Mouse (Mus musculus) kidney, embryonic 14.5 days (tissue): ENCODE measurements around the gene Bcl9l. TPM values are rescaled to one million over a fixed set of nuclear protein-coding genes. Genes with fewer than 3 reads are reported as not detected.

ENCODE experiments used
- ATAC-seq: fragments of 200-750 bp; cut with Nextera tagmentation; 2 replicates; pipeline ENCODE4 v1.8.0; 2017; ENCODE audit warnings: moderate number of reproducible peaks, mild to moderate bottlenecking, moderate TSS enrichment, moderate library complexity; ENCODE audit not compliant: low FRiP score, low TSS enrichment
- H3K27ac ChIP-seq: fragments of 300-500 bp; sonication (generic); 2 replicates; pipeline ENCODE4 v1.5.1; 2014; ENCODE audit warnings: low read depth, mild to moderate bottlenecking, low read length, moderate library complexity, mixed read lengths
- H3K27me3 ChIP-seq: fragments of 300-500 bp; sonication (generic); 2 replicates; pipeline ENCODE4 v1.6.1; 2014; ENCODE audit warnings: mild to moderate bottlenecking, low read length; ENCODE audit not compliant: control insufficient read depth, insufficient read depth
- H3K36me3 ChIP-seq: fragments of 300-500 bp; sonication (generic); 2 replicates; pipeline ENCODE4 v1.6.1; 2014; ENCODE audit warnings: low read length, mixed read lengths; ENCODE audit not compliant: control insufficient read depth, insufficient read depth
- H3K4me1 ChIP-seq: fragments of 300-500 bp; sonication (generic); 2 replicates; pipeline ENCODE4 v1.6.1; 2014; ENCODE audit warnings: low read length, mixed read lengths; ENCODE audit not compliant: control insufficient read depth, insufficient read depth
- H3K4me2 ChIP-seq: fragments of 300-500 bp; sonication (generic); replicated peaks from 2 replicates; pipeline ENCODE4 v1.6.1; 2014; ENCODE audit warnings: low read depth, mild to moderate bottlenecking, low read length
- H3K4me3 ChIP-seq: fragments of 300-500 bp; sonication (generic); 2 replicates; pipeline ENCODE4 v1.5.1; 2014; ENCODE audit warnings: mild to moderate bottlenecking, low read length
- H3K9ac ChIP-seq: fragments of 300-500 bp; sonication (generic); 2 replicates; pipeline ENCODE4 v1.6.1; 2014; ENCODE audit warnings: low read depth, mild to moderate bottlenecking, low read length, moderate library complexity
- H3K9me3 ChIP-seq: fragments of 300-500 bp; sonication (generic); 2 replicates; pipeline ENCODE4 v1.6.1; 2016; ENCODE audit warnings: low read length; ENCODE audit not compliant: control insufficient read depth
- WGBS: fragments of 180-500 bp; shearing (Covaris S2); extraction: QIAGEN DNeasy Blood & Tissue Kit; methylation state at CpG from one replicate; pipeline ENCODE4 v1.1.7; 2014; 5-methylcytosine and 5-hydroxymethylcytosine counted together
- polyA plus RNA-seq: library from polyadenylated mRNA; unstranded; fragments of >200 nt; fragmentation: Nextera tagmentation; extraction: Ambion mirVana; gene quantifications from 2 replicates; pipeline ENCODE4 v1.2.1, GENCODE M21; 2014

Bcl9l gene
- polyA plus RNA-seq, 1 experiment from 2014 or later: 14.5 TPM

DNA sequence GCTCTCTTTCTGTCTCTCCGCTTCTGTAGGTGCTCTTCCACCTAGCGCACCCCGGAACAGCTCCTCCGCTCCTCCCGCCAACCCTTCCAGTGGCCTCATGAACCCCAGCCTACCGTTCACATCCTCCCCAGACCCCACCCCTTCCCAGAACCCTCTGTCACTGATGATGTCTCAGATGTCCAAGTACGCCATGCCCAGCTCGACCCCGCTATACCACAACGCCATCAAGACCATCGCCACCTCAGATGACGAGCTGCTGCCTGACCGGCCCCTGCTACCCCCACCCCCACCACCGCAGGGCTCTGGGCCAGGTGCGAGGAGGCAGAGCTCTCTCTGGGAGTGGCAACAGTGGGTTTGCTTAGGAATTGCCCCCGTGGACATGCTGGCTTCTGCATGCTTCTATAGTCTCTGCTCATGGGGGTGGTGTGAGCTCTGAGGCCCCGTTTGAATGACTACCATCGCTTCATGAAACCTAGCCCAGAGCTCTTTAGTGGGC lies 25.5 kb downstream of the Bcl9l start:
- 82% methylated on average over 18 of the region's 18 CpGs for WGBS
- Histone ChIP-seq H3K9me3 (no peaks in the 10 kb centered on the region), H3K4me2 (no peak overlapping the region), H3K9ac (no peak overlapping the region), H3K27ac (no peak overlapping the region), H3K4me3 (no peak overlapping the region), H3K4me1 (peaks cover 22% of the 10 kb centered on the region), H3K27me3 (no peaks in the 10 kb centered on the region), H3K36me3 (peaks cover 51% of the 10 kb centered on the region)
- ATAC-seq: no peak

DNA sequence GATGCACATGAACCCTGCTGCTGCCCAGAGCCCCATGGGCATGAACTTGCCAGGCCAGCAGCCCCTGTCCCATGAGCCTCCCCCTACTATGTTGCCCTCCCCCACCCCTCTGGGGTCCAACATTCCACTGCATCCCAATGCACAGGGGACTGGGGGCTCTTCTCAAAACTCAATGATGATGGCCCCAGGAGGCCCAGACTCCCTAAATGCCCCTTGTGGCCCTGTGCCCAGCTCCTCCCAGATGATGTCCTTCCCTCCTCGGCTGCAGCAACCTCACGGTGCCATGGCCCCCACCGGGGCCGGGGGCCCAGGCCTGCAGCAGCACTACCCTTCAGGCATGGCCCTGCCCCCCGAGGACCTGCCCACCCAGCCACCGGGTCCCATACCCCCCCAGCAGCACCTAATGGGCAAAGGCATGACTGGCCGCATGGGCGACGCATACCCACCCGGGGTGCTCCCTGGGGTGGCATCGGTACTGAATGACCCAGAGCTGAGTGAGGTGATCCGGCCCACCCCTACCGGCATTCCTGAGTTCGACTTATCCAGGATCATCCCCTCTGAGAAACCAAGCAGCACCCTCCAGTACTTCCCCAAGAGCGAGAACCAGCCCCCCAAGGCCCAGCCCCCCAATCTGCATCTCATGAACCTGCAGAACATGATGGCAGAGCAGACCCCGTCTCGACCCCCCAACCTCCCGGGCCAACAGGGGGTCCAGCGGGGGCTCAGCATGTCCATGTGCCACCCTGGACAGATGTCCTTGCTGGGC lies 26.3 kb downstream of the Bcl9l start:
- no peaks in the 10 kb centered on the region for H3K9me3 ChIP-seq
- ATAC-seq: no peak
- peaks cover 44% of the 10 kb centered on the region for H3K36me3 ChIP-seq
- peaks cover 22% of the 10 kb centered on the region for H3K4me1 ChIP-seq
- no peak overlapping the region for H3K4me3 ChIP-seq
- H3K9ac ChIP-seq: peak overlapping the region; percentile 31; the same call in 1 of the 2 replicates
- WGBS: 87% methylated on average over 19 of the region's 19 CpGs
- H3K27ac ChIP-seq: no peak overlapping the region
- peak overlapping the region; percentile 48 for H3K4me2 ChIP-seq
- H3K27me3 ChIP-seq: no peaks in the 10 kb centered on the region

GRCm38 (mm10) chr9:44509487-44510354 lies 27.1 kb downstream of the Bcl9l start:
- Histone ChIP-seq H3K4me1 (peaks cover 21% of the 10 kb centered on the region), H3K4me2 (peak overlapping the region; percentile 48), H3K27me3 (no peaks in the 10 kb centered on the region), H3K4me3 (peak overlapping the region; percentile 28), H3K27ac (no peak overlapping the region), H3K36me3 (peaks cover 44% of the 10 kb centered on the region), H3K9ac (peak overlapping the region; percentile 31; the same call in 1 of the 2 replicates), H3K9me3 (no peaks in the 10 kb centered on the region)
- ATAC-seq: peak; percentile 24; the same call in 1 of the 2 replicates
- 16% methylated on average over 26 of the region's 27 CpGs for WGBS

DNA sequence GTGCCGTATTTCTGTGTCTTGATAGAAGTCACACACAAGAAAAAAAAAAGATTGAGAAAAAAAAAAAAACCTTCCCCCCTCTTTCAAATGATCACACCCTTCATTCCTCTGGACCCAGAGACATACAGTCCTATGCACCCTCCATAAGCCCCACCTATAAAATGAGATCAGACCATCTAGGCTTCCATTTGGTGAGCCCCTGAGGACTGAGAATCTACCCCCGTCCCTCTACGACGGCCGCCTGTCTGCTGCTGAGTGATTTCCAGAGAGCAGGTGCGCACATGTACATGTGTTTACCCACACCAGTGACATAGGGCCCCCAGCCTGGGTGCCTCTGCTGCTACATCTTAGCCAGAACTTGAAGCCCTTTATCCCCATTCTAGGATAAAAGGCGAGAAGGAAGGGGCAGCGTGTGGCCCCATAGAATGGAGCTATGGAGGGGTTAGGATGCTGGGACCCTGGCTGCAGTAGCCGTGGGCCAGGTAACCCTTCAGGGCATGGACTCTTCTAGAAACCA lies 27.8 kb downstream of the Bcl9l start:
- Histone ChIP-seq H3K9me3 (no peaks in the 10 kb centered on the region), H3K9ac (no peak overlapping the region), H3K27ac (no peak overlapping the region), H3K4me2 (no peak overlapping the region; the same call in 1 of the 2 replicates), H3K36me3 (peaks cover 40% of the 10 kb centered on the region), H3K4me1 (peaks cover 18% of the 10 kb centered on the region), H3K27me3 (no peaks in the 10 kb centered on the region), H3K4me3 (no peak overlapping the region)
- WGBS: 38% methylated on average over 9 of the region's 9 CpGs
- no peak for ATAC-seq

DNA sequence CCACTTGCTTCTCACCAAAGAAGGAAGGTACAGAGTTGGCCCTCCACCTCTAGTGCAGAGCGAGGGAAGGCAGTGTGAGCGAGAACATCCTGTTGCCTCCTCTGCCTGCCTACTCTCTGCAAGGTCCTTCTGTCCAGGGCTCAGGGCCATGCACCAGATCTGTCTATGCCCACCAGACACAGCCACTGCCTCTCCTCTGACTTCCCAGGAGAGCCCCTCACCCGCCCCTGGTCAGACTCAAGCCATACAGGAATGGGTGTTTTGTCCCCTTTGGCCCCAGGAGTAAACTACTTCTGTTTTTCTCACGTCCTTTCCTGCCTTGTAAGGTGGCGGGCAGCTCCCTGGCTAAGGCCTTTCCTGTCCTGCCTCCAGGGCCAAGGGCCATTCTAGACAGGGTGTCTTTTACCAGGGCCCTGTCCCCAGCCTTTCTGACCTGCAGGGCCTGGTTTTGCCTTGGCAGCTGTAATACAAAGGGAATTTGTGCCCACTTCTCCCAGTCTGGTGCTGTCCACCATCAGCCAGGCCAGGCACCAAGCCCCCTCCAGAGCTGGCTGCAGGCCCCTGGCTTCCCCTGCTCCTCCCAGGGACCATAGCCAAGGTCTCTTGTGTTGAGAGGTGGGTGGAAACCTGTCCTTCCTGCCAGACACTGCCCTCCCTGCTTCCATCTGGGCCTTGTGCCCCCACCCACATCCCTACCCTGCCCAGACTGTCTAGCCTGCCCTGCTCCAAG lies 28.4 kb downstream of the Bcl9l start:
- Histone ChIP-seq H3K27ac (no peak overlapping the region), H3K4me2 (no peak overlapping the region), H3K27me3 (no peaks in the 10 kb centered on the region), H3K4me1 (peaks cover 18% of the 10 kb centered on the region), H3K4me3 (no peak overlapping the region), H3K36me3 (peaks cover 34% of the 10 kb centered on the region), H3K9ac (no peak overlapping the region), H3K9me3 (no peaks in the 10 kb centered on the region)
- 0 out of 2 replicates have a peak, but pooled peaks have one; percentile 6 for ATAC-seq
- 62% methylated on average over 5 of the region's 5 CpGs for WGBS

- ATAC-seq: no peak
- 66% methylated on average over 9 of the region's 9 CpGs for WGBS
- H3K27ac ChIP-seq: no peak overlapping the region
- no peaks in the 10 kb centered on the region for H3K9me3 ChIP-seq
- H3K4me1 ChIP-seq: peaks cover 18% of the 10 kb centered on the region
- H3K4me3 ChIP-seq: no peak overlapping the region
- 0 out of 2 replicates have a peak overlapping the region, but pooled peaks have one; percentile 7 for H3K9ac ChIP-seq
- H3K4me2 ChIP-seq: no peak overlapping the region
- H3K36me3 ChIP-seq: peaks cover 23% of the 10 kb centered on the region
- H3K27me3 ChIP-seq: no peaks in the 10 kb centered on the region
Measured at GRCm38 (mm10) chr9:44511935-44512716, 29.5 kb downstream of the Bcl9l start.

GRCm38 (mm10) chr9:44512717-44513003 lies 30.0 kb downstream of the Bcl9l start:
- peaks cover 17% of the 10 kb centered on the region for H3K36me3 ChIP-seq
- H3K4me3 ChIP-seq: no peak overlapping the region
- H3K4me1 ChIP-seq: peaks cover 18% of the 10 kb centered on the region
- 60% methylated on average over 3 of the region's 3 CpGs for WGBS
- H3K27me3 ChIP-seq: no peaks in the 10 kb centered on the region
- H3K9me3 ChIP-seq: no peaks in the 10 kb centered on the region
- no peak overlapping the region for H3K27ac ChIP-seq
- ATAC-seq: no peak
- H3K4me2 ChIP-seq: no peak overlapping the region
- no peak overlapping the region for H3K9ac ChIP-seq

DNA sequence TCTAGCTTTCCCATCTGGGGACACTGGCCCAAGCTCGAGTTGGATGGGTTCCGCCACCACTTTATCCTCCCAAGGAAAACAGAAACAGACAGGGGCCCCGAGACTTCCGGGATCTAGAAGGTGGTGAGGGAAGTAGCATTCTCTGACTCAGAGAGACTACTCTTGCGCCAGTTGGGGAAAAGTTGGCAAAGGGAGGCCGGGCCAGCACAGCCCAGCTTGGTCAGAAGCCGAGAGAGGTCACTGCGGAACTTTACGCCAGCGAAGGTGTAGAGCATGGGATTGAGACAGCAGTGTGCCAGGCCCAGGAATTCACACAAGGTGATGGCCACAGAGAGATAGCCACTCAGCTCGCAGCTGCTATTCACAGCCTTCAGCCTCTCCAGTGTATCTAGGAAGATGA lies 30.5 kb downstream of the Bcl9l start:
- Histone ChIP-seq H3K36me3 (peaks cover 13% of the 10 kb centered on the region), H3K27me3 (no peaks in the 10 kb centered on the region), H3K27ac (no peak overlapping the region), H3K9ac (no peak overlapping the region), H3K4me1 (peaks cover 18% of the 10 kb centered on the region), H3K9me3 (no peaks in the 10 kb centered on the region), H3K4me2 (no peak overlapping the region), H3K4me3 (no peak overlapping the region)
- 90% methylated on average over 11 of the region's 11 CpGs for WGBS
- ATAC-seq: no peak
